Mouse (Mus musculus): Measurements from ENCODE around the gene Lbr. TPM values are rescaled to one million over a fixed set of nuclear protein-coding genes. Genes with fewer than 3 reads are reported as not detected.
A peak's percentile ranks its signal among the peaks of the same experiment; 100 is the strongest.

The Lbr gene
- total RNA-seq, 2 experiments from 2014 or later = 10.7 to 11.9 TPM

GRCm38 (mm10) chr1:181854829-181855228, 12.0 kb upstream of the Lbr start:
- intact Hi-C loops (cut with DNase I) = no loop called here

GRCm38 (mm10) chr1:181853081-181853736, 10.4 kb upstream of the Lbr start:
- intact Hi-C loops (cut with DNase I) = no loop called here
- no peak for DNase-seq (ENCODE audit: low spot score in 2 of 2)

More at GRCm38 (mm10) chr1:181854829-181855228, 12.0 kb upstream of the Lbr start:
- no peak for DNase-seq (ENCODE audit: low spot score in 2 of 2)

GRCm38 (mm10) chr1:181852466-181852865, 9.6 kb upstream of the Lbr start:
- no peak for DNase-seq (ENCODE audit: low spot score in 2 of 2)
- intact Hi-C loops (cut with DNase I) = no loop called here

GRCm38 (mm10) chr1:181851521-181852310, 8.9 kb upstream of the Lbr start:
- intact Hi-C loops (cut with DNase I) = no loop called here
- peak in 1 of 2 experiments; percentile 45 for DNase-seq (ENCODE audit: low spot score in 2 of 2)

GRCm38 (mm10) chr1:181850441-181850840, 7.6 kb upstream of the Lbr start:
- no peak for DNase-seq (ENCODE audit: low spot score in 2 of 2)

GRCm38 (mm10) chr1:181848210-181848609, 5.4 kb upstream of the Lbr start:
- intact Hi-C loops (cut with DNase I) = no loop called here
- no peak for DNase-seq (ENCODE audit: low spot score in 2 of 2)

More at GRCm38 (mm10) chr1:181850441-181850840, 7.6 kb upstream of the Lbr start:
- intact Hi-C loops (cut with DNase I) = no loop called here

GRCm38 (mm10) chr1:181847396-181847795, 4.5 kb upstream of the Lbr start:
- no peak for DNase-seq (ENCODE audit: low spot score in 2 of 2)
- intact Hi-C loops (cut with DNase I) = no loop called here

GRCm38 (mm10) chr1:181845767-181846166, 2.9 kb upstream of the Lbr start:
- intact Hi-C loops (cut with DNase I) = no loop called here
- no peak for DNase-seq (ENCODE audit: low spot score in 2 of 2)

- intact Hi-C loops (cut with DNase I) = no loop called here
- DNase-seq (ENCODE audit: low spot score in 2 of 2) = no peak
Observed at GRCm38 (mm10) chr1:181844874-181845547, 2.2 kb upstream of the Lbr start.

- intact Hi-C loops (cut with DNase I) = no loop called here
- DNase-seq (ENCODE audit: low spot score in 2 of 2) = peak; percentile 95 to 97
Observed at GRCm38 (mm10) chr1:181841864-181842672, 778 bp downstream of the Lbr start.

- peak in 1 of 2 experiments; percentile 35 for DNase-seq (ENCODE audit: low spot score in 2 of 2)
- intact Hi-C loops (cut with DNase I) = no loop called here
Observed at GRCm38 (mm10) chr1:181841396-181841795, 1.4 kb downstream of the Lbr start.

GRCm38 (mm10) chr1:181839746-181840366, 3.0 kb downstream of the Lbr start:
- intact Hi-C loops (cut with DNase I) = no loop called here
- no peak for DNase-seq (ENCODE audit: low spot score in 2 of 2)

- DNase-seq (ENCODE audit: low spot score in 2 of 2) = no peak
- intact Hi-C loops (cut with DNase I) = no loop called here
Observed at GRCm38 (mm10) chr1:181838111-181838510, 4.7 kb downstream of the Lbr start.

GRCm38 (mm10) chr1:181833143-181833542, 9.7 kb downstream of the Lbr start:
- intact Hi-C loops (cut with DNase I) = no loop called here

GRCm38 (mm10) chr1:181832720-181833119, 10.1 kb downstream of the Lbr start:
- peak in 1 of 2 experiments; percentile 11 for DNase-seq (ENCODE audit: low spot score in 2 of 2)
- intact Hi-C loops (cut with DNase I) = no loop called here

More at GRCm38 (mm10) chr1:181833143-181833542, 9.7 kb downstream of the Lbr start:
- no peak for DNase-seq (ENCODE audit: low spot score in 2 of 2)

- intact Hi-C loops (cut with DNase I) = no loop called here
- no peak for DNase-seq (ENCODE audit: low spot score in 2 of 2)
Observed at GRCm38 (mm10) chr1:181828365-181828764, 14.5 kb downstream of the Lbr start.

- intact Hi-C loops (cut with DNase I) = no loop called here
- DNase-seq (ENCODE audit: low spot score in 2 of 2) = no peak
Observed at GRCm38 (mm10) chr1:181826716-181827115, 16.1 kb downstream of the Lbr start.

- peak; percentile 7 to 8 for DNase-seq (ENCODE audit: low spot score in 2 of 2)
- intact Hi-C loops (cut with DNase I) = no loop called here
Observed at GRCm38 (mm10) chr1:181811481-181812223, 31.2 kb downstream of the Lbr start.
